Mouse (Mus musculus) gastrocnemius, postnatal 14 days (tissue): ENCODE data around the gene Vrk1. TPM values are rescaled to one million over a fixed set of nuclear protein-coding genes. Genes with fewer than 3 reads are reported as not detected.

Source experiments
- DNase-seq: peaks from one replicate; pipeline ENCODE4 v3.0.0; 2021; ENCODE audit warnings: mixed read lengths
- intact Hi-C: fragments of 180-260 bp; cut with DNase I; formaldehyde crosslinking; loops from one replicate; pipeline ENCODE4 v1.15.1; 2025; ENCODE audit warnings: low total_unique reads
- total RNA-seq, 2 experiments: library from RNA; stranded (reverse); gene quantifications; 2 replicates each; pipeline ENCODE4 v1.2.3; 2021

The Vrk1 gene
- total RNA-seq, 2 experiments from 2014 or later: 5.2 to 6.1 TPM

DNA sequence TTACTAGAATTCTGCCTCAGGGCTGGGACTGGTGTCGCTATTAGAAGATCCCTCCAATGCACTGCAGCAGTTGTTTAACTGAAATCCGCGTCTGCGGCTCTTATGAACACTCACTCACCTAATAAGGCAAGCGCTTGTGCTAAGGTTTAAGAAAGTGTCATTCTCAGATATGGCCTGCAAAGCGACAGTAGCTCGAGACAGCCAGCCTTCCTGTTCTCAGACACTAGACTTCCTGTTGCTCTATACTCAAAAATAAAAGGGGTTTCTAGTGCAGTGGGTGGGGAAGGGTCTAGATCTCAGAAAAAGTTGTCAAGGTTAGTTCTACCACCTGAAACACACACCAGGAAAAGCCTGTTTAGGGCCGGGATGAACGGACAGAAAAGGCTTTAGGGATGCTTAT is 21.9 kb downstream of the Vrk1 start:
- DNase-seq: no peak
- intact Hi-C loops: no loop called here

GRCm38 (mm10) chr12:106032361-106032760 is 22.3 kb downstream of the Vrk1 start:
- intact Hi-C loops: no loop called here
- no peak for DNase-seq

GRCm38 (mm10) chr12:106034267-106034666 is 24.2 kb downstream of the Vrk1 start:
- intact Hi-C loops: no loop called here
- DNase-seq: no peak

GRCm38 (mm10) chr12:106034761-106035160 is 24.7 kb downstream of the Vrk1 start:
- DNase-seq: no peak
- intact Hi-C loops: no loop called here

DNA sequence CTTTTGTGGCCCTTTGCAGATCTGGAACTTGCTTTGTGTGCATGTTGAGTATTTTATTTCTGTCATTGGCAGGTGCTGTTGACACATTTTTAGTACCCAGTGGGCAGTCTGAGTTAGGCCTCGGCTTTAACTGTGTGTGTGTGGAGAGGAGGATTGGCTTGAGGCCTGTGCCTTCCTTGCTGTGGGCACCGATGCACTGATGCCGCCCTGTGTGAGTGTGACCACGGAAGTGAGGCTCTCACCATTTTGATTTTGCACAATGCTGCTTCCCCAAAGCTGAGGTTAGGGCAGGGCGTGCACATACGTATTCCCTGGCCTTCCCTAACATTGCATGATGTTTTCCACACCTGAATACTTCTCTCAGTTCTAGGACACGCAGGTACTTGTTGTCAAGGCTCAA is 30.2 kb downstream of the Vrk1 start:
- intact Hi-C loops: no loop called here
- no peak for DNase-seq

GRCm38 (mm10) chr12:106046143-106046795 is 36.2 kb downstream of the Vrk1 start:
- DNase-seq: no peak
- intact Hi-C loops: no loop called here

GRCm38 (mm10) chr12:106052271-106052670 is 42.2 kb downstream of the Vrk1 start:
- no peak for DNase-seq
- intact Hi-C loops: loop anchor here (10.0 kb wide), 1 partner anchor 197 kb away; no protein-coding TSS in a partner anchor

DNA sequence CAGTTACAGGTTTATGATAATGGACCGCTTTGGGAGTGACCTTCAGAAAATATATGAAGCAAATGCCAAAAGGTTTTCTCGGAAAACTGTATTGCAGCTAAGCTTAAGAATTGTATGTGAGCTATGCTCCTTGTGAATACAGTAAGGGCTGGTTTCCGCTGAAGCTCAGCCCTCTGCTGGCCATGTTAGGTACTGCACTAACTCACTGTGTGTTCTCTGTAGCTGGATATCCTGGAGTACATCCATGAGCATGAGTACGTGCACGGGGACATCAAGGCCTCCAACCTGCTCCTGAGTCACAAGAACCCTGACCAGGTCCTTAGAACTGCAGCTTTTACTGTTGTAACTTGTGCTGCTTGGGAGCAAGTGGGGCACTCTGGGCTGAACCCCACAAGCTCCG is 45.8 kb downstream of the Vrk1 start:
- intact Hi-C loops: loop anchor here (10.0 kb wide), 1 partner anchor 201 kb away; no protein-coding TSS in a partner anchor
- DNase-seq: peak; percentile 71

DNA sequence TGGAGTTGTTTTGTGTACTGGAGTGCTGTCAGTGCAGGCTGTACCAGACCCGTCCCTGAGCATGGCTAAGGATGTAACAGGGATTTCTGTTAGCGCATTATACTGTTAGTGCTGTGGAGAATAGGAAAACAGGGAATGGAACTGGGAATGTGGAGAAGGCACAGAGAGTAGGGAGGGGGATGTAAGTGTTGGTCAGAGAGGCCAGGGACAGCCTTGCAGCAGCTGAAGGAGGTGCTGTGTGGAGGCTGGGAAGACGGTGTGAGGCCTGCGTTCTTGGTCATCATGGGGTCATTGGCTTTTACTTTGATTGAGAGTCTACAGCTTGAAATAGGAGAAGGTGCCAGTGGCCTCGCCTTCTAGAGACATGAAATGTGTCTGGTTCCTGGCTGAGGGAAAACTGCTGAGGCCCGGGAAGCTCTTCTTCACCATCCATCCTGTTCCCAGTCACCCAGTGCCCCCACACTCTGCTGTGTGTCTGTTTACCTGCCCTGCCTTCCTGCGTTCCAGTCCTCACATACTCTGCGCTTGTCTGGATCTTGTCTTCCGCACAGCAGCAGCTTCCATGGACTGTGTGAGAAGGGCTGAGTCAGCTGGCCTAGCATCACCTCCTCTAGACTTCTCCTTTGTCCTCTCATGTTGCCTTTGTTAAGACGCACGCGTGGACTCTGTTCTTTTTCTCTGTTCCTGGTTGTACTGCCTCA is 50.0 kb downstream of the Vrk1 start:
- intact Hi-C loops: loop anchor here (10.0 kb wide), 1 partner anchor 205 kb away; no protein-coding TSS in a partner anchor
- no peak for DNase-seq

GRCm38 (mm10) chr12:106070434-106071155 is 60.6 kb downstream of the Vrk1 start:
- intact Hi-C loops: no loop called here
- no peak for DNase-seq

- intact Hi-C loops: no loop called here
- DNase-seq: no peak
Observed at GRCm38 (mm10) chr12:106071575-106072166, 61.6 kb downstream of the Vrk1 start.

GRCm38 (mm10) chr12:106074371-106075155 is 64.5 kb downstream of the Vrk1 start:
- no peak for DNase-seq
- intact Hi-C loops: no loop called here

GRCm38 (mm10) chr12:106076131-106076530 is 66.1 kb downstream of the Vrk1 start:
- intact Hi-C loops: no loop called here
- DNase-seq: no peak

- intact Hi-C loops: no loop called here
- DNase-seq: no peak
Observed at GRCm38 (mm10) chr12:106080511-106080910, 70.5 kb downstream of the Vrk1 start.

- DNase-seq: no peak
- intact Hi-C loops: no loop called here
Observed at GRCm38 (mm10) chr12:106080945-106081747, 71.1 kb downstream of the Vrk1 start.

DNA sequence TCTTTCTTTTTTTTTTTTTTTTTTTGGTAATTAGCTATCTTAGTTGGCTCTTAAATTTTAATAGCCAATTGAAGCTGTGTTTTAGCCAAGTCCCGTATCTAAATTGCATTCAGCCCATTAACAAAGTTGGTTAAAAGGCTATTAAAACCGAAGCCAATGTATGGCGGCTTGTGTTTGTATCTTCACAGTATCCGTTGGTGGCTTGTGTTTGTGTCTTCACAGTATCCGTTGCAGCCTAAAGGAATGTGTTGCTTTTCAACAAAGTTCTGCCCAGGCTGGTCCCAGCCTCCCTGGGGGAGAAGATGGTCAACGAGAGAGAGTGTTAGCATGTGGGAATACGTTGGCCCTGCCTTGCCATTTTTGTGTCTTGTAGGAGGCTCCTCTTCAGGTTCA is 71.7 kb downstream of the Vrk1 start:
- DNase-seq: no peak
- intact Hi-C loops: no loop called here

- DNase-seq: no peak
- intact Hi-C loops: no loop called here
Observed at GRCm38 (mm10) chr12:106082191-106082957, 72.3 kb downstream of the Vrk1 start.

DNA sequence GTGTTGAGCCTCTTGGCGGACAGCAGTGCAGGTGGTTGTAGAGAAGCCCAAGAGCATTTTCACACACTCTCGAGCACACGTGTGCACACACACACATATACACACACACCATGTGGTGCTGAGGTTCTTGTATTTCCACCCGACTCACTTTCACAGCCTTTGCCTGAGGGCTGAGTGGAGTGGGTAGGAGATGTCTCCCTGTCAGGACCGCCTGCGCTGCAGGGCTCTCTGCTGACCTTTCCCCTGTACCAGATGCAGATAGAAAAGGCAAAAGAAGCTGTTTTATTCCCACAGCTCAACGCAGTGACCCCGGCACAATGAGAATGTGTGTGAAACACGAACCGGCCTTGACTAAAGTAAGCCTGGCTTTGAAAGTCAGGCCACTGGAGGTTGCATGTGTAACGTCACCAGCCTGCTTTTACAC is 72.9 kb downstream of the Vrk1 start:
- intact Hi-C loops: no loop called here
- DNase-seq: no peak
